Mouse (Mus musculus) heart, embryonic 15.5 days (tissue): ENCODE results near the gene Gm11444. TPM values are rescaled to one million over a fixed set of nuclear protein-coding genes. Genes with fewer than 3 reads are reported as not detected.
A peak's percentile ranks its signal among the peaks of the same experiment; 100 is the strongest.

ENCODE experiments used
- ATAC-seq: fragments of 200-750 bp; cut with Nextera tagmentation; replicated peaks from 2 replicates; pipeline ENCODE4 v1.8.0; 2017; ENCODE audit warnings: low read depth, moderate TSS enrichment; ENCODE audit not compliant: insufficient number of reproducible peaks, insufficient read depth, low FRiP score
- H3K27ac ChIP-seq: fragments of 300-500 bp; sonication (generic); 2 replicates; pipeline ENCODE4 v1.5.1; 2015; ENCODE audit warnings: mild to moderate bottlenecking, inconsistent platforms
- H3K27me3 ChIP-seq: fragments of 300-500 bp; sonication (generic); 2 replicates; pipeline ENCODE4 v1.6.1; 2015; ENCODE audit warnings: inconsistent platforms
- H3K36me3 ChIP-seq: fragments of 300-500 bp; sonication (generic); 2 replicates; pipeline ENCODE4 v1.6.1; 2015; ENCODE audit warnings: mild to moderate bottlenecking, inconsistent platforms
- H3K4me1 ChIP-seq: fragments of 300-500 bp; sonication (generic); replicated peaks from 2 replicates; pipeline ENCODE4 v1.6.1; 2015; ENCODE audit warnings: inconsistent platforms
- H3K4me2 ChIP-seq: fragments of 300-500 bp; sonication (generic); 2 replicates; pipeline ENCODE4 v1.6.1; 2015; ENCODE audit warnings: inconsistent platforms, mild to moderate bottlenecking, moderate library complexity
- H3K4me3 ChIP-seq: fragments of 300-500 bp; sonication (generic); 2 replicates; pipeline ENCODE4 v1.5.1; 2015; ENCODE audit warnings: mild to moderate bottlenecking, inconsistent platforms
- H3K9ac ChIP-seq: fragments of 300-500 bp; sonication (generic); 2 replicates; pipeline ENCODE4 v1.6.1; 2015; ENCODE audit warnings: mild to moderate bottlenecking, inconsistent platforms
- H3K9me3 ChIP-seq: fragments of 300-500 bp; sonication (generic); replicated peaks from 2 replicates; pipeline ENCODE4 v1.6.1; 2016; ENCODE audit warnings: inconsistent platforms
- WGBS: fragments of 180-500 bp; shearing (Covaris S2); methylation state at CpG from one replicate; pipeline ENCODE4 v1.1.7; 2015; ENCODE audit warnings: mixed read lengths; 5-methylcytosine and 5-hydroxymethylcytosine counted together
- polyA plus RNA-seq: library from polyadenylated mRNA; unstranded; fragments of >200 nt; fragmentation: Nextera tagmentation; extraction: Ambion mirVana; gene quantifications from 2 replicates; pipeline ENCODE4 v1.2.1, GENCODE M21; 2015

Gene Gm11444
- not detected in 2 replicates for polyA plus RNA-seq

- Histone ChIP-seq H3K27ac (no peak within 1 kb of the TSS), H3K4me2 (peak within 1 kb of the TSS; percentile 66), H3K9ac (no peak within 1 kb of the TSS), H3K27me3 (peaks cover 24% of the 10 kb centered on the region), H3K4me3 (no peak within 1 kb of the TSS), H3K9me3 (no peaks in the 10 kb centered on the region), H3K4me1 (peaks cover 4% of the 10 kb centered on the region; the same call in 1 of the 2 replicates), H3K36me3 (no peaks in the 10 kb centered on the region)
- 83% methylated on average over 6 of the region's 6 CpGs for WGBS
- no peak for ATAC-seq
Measured at GRCm38 (mm10) chr11:85850233-85850632, at the start of gene Gm11444. TSS of gene Gm11444 (minus strand) at chr11:85850333.

GRCm38 (mm10) chr11:85896335-85896985 lies 46.3 kb upstream of the Gm11444 start:
- Histone ChIP-seq H3K9me3 (no peaks in the 10 kb centered on the region), H3K4me3 (no peak overlapping the region), H3K27me3 (peaks cover 96% of the 10 kb centered on the region), H3K9ac (no peak overlapping the region), H3K4me1 (peaks cover 11% of the 10 kb centered on the region), H3K36me3 (no peaks in the 10 kb centered on the region), H3K27ac (no peak overlapping the region), H3K4me2 (no peak overlapping the region)
- ATAC-seq = no peak
- WGBS = 45% methylated on average over 12 of the region's 13 CpGs

DNA sequence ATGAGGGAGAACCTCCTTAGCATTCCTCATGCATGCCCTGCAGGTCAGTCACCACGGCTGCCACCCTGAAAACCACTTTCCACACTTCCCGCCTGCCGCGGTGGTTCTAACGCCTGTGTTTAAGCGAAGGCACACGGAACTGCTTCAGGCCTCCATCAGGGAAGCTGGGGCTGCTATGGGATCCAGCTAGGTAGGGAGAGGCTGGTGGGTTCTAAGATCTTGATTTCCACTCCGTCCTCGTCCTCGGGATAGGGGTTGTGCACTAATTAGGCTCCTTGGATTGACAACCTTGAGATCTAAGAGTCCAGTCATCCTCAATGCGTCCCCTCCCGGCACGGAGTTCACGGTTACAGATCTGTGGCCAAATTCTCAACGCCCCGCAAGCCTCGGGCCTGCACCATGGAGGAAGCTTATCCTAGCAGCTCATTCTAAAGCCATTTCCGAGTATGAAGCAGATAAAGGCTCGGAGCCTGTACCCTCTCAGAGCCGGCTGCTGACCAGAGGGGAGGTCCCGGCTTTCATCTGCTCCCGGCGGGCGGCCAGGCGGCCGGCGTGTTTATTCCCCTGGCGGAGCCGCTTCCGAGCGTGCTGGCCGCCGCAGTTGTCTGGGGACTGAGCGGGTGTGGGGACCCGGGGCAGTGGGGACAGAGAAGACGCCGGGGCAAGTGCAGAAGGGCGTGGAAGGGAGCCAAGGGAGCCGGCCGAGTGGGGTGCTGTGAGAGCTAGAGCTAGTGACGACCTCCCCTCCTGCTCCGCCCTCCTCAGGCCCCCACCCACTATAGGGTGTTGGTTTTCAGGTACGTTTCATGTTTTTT lies 44.8 kb upstream of the Gm11444 start:
- 3% methylated on average over 43 of the region's 43 CpGs for WGBS
- Histone ChIP-seq H3K36me3 (no peaks in the 10 kb centered on the region), H3K27ac (no peak overlapping the region), H3K9ac (peak overlapping the region; percentile 31; the same call in 1 of the 2 replicates), H3K4me2 (peak overlapping the region; percentile 71), H3K4me1 (peaks cover 19% of the 10 kb centered on the region), H3K27me3 (peaks cover 96% of the 10 kb centered on the region), H3K9me3 (no peaks in the 10 kb centered on the region), H3K4me3 (peak overlapping the region; percentile 41)
- ATAC-seq = 0 out of 2 replicates have a peak, but pooled peaks have one; percentile 29

GRCm38 (mm10) chr11:85894136-85894530 lies 44.0 kb upstream of the Gm11444 start:
- H3K27ac ChIP-seq = no peak overlapping the region
- H3K4me1 ChIP-seq = peaks cover 22% of the 10 kb centered on the region
- H3K9ac ChIP-seq = no peak overlapping the region
- WGBS = 8% methylated on average over 3 of the region's 3 CpGs
- no peak for ATAC-seq
- no peaks in the 10 kb centered on the region for H3K36me3 ChIP-seq
- no peak overlapping the region for H3K4me3 ChIP-seq
- peaks cover 98% of the 10 kb centered on the region for H3K27me3 ChIP-seq
- no peak overlapping the region for H3K4me2 ChIP-seq
- H3K9me3 ChIP-seq = no peaks in the 10 kb centered on the region

GRCm38 (mm10) chr11:85893400-85894135 lies 43.4 kb upstream of the Gm11444 start:
- H3K4me3 ChIP-seq = no peak overlapping the region
- H3K4me1 ChIP-seq = peaks cover 24% of the 10 kb centered on the region
- H3K27ac ChIP-seq = no peak overlapping the region
- peaks cover 98% of the 10 kb centered on the region for H3K27me3 ChIP-seq
- H3K36me3 ChIP-seq = no peaks in the 10 kb centered on the region
- no peak for ATAC-seq
- no peaks in the 10 kb centered on the region for H3K9me3 ChIP-seq
- 8% methylated on average over 13 of the region's 13 CpGs for WGBS
- H3K9ac ChIP-seq = no peak overlapping the region
- no peak overlapping the region for H3K4me2 ChIP-seq

GRCm38 (mm10) chr11:85892771-85893170 lies 42.6 kb upstream of the Gm11444 start:
- Histone ChIP-seq H3K4me1 (peaks cover 29% of the 10 kb centered on the region), H3K36me3 (no peaks in the 10 kb centered on the region), H3K4me3 (no peak overlapping the region), H3K27ac (no peak overlapping the region), H3K9ac (no peak overlapping the region), H3K27me3 (peaks cover 96% of the 10 kb centered on the region), H3K9me3 (no peaks in the 10 kb centered on the region), H3K4me2 (no peak overlapping the region)
- ATAC-seq = no peak
- 4% methylated on average over 6 of the region's 6 CpGs for WGBS

GRCm38 (mm10) chr11:85891692-85892040 lies 41.5 kb upstream of the Gm11444 start:
- Histone ChIP-seq H3K9ac (no peak overlapping the region), H3K9me3 (no peaks in the 10 kb centered on the region), H3K4me3 (no peak overlapping the region), H3K4me1 (peaks cover 29% of the 10 kb centered on the region), H3K27ac (no peak overlapping the region), H3K36me3 (no peaks in the 10 kb centered on the region), H3K27me3 (peaks cover 94% of the 10 kb centered on the region), H3K4me2 (no peak overlapping the region)
- ATAC-seq = no peak
- WGBS = 3% methylated on average over 2 of the region's 2 CpGs

GRCm38 (mm10) chr11:85891010-85891691 lies 41.0 kb upstream of the Gm11444 start:
- Histone ChIP-seq H3K27me3 (peaks cover 94% of the 10 kb centered on the region), H3K9me3 (no peaks in the 10 kb centered on the region), H3K4me3 (peak overlapping the region; percentile 35), H3K27ac (no peak overlapping the region), H3K4me1 (peaks cover 29% of the 10 kb centered on the region), H3K4me2 (no peak overlapping the region), H3K36me3 (no peaks in the 10 kb centered on the region), H3K9ac (no peak overlapping the region)
- ATAC-seq = no peak
- WGBS = 9% methylated on average over 12 of the region's 13 CpGs

DNA sequence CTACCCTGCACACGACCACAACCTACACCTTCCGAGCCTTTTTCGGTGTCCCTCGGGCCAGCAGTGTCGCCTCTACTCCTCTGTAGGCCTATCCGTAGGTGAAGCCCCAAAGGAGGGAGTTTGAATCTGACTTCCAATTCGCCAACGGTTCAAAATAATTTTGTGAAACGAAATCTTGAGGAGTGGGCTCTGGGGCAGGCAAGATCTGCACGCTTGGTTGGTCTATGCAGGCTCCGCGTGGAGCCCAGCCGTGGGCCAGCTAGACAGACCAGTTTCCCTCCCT lies 40.4 kb upstream of the Gm11444 start:
- H3K36me3 ChIP-seq = no peaks in the 10 kb centered on the region
- no peak for ATAC-seq
- H3K4me3 ChIP-seq = peak overlapping the region; percentile 35
- 7% methylated on average over 13 of the region's 13 CpGs for WGBS
- H3K9me3 ChIP-seq = no peaks in the 10 kb centered on the region
- no peak overlapping the region for H3K27ac ChIP-seq
- H3K4me1 ChIP-seq = peaks cover 29% of the 10 kb centered on the region
- H3K27me3 ChIP-seq = peaks cover 94% of the 10 kb centered on the region
- no peak overlapping the region for H3K9ac ChIP-seq
- no peak overlapping the region for H3K4me2 ChIP-seq

DNA sequence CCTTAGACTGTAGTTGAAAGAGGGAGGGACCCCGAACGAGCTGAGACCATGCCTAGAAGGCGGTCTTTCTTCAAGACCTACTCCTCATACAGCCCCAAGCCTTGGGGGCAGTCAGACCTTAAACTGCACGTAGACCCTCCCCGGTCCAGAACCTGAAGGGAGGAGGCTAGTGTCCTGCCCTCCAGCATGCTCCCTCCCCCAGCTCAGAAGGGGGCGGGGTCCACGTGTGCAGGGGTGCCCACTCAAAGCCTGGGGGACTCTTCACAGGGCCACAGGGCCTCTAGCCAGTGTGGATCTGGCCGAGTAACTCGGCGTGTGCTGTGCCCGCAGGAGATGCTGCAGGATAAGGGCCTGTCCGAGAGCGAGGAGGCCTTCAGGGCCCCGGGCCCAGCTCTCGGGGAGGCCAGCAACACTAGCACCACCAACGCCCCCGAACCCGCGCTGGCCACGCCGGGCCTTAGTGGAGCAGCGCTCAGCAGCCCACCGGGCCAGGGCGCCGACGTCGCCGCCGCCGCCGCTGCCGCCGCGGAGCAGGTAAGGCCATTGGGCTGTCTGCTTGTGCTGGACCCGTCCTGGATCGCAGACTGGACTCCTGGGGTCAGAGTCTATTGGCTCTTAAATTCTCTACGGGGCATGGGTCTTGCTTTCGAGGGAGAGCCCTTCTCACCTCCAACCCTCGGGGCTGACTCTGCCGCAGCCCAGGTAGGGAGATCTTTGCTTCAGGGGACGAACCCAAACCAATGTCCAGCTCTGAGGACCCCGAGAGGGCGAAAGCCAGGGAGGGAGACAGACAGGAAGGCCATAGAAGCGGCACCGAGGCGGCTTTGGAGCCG lies 39.8 kb upstream of the Gm11444 start:
- peak overlapping the region; percentile 35 for H3K4me3 ChIP-seq
- H3K27ac ChIP-seq = no peak overlapping the region
- no peak for ATAC-seq
- H3K4me1 ChIP-seq = peaks cover 23% of the 10 kb centered on the region
- H3K4me2 ChIP-seq = peak overlapping the region; percentile 33
- H3K36me3 ChIP-seq = no peaks in the 10 kb centered on the region
- H3K9me3 ChIP-seq = no peaks in the 10 kb centered on the region
- H3K9ac ChIP-seq = no peak overlapping the region
- H3K27me3 ChIP-seq = peaks cover 94% of the 10 kb centered on the region
- WGBS = 11% methylated on average over 47 of the region's 47 CpGs
